Mouse (Mus musculus) megakaryocyte, adult 5-6 weeks (primary cell): ENCODE measurements around the gene Ocel1. TPM values are rescaled to one million over a fixed set of nuclear protein-coding genes. Genes with fewer than 3 reads are reported as not detected.
"Not testable (repeated sequence)": the region's sequence is repeated elsewhere in the genome, so short reads cannot be mapped to it uniquely, and the experiment has no call there.

Experiments
- ATAC-seq: 2 replicates; pipeline ENCODE4 v1.8.0; 2016; ENCODE audit warnings: mild to moderate bottlenecking, inconsistent platforms; ENCODE audit not compliant: poor library complexity, severe bottlenecking
- total RNA-seq, 2 experiments: library from RNA; stranded (forward) in 1 of 2; stranded (reverse) in 1 of 2; fragments of 153-499, 151-499 nt in 1 of 2; fragments of 221-1000, 200-1000 nt in 1 of 2; gene quantifications; 2 replicates each; pipeline versions ENCODE4 v1.2.3 to v1.2.4; 2015 to 2017

Ocel1 gene
- total RNA-seq (2015): 8.7 and 8.9 TPM in 2 replicates
- total RNA-seq (2017): 16.2 and 18.5 TPM in 2 replicates

DNA sequence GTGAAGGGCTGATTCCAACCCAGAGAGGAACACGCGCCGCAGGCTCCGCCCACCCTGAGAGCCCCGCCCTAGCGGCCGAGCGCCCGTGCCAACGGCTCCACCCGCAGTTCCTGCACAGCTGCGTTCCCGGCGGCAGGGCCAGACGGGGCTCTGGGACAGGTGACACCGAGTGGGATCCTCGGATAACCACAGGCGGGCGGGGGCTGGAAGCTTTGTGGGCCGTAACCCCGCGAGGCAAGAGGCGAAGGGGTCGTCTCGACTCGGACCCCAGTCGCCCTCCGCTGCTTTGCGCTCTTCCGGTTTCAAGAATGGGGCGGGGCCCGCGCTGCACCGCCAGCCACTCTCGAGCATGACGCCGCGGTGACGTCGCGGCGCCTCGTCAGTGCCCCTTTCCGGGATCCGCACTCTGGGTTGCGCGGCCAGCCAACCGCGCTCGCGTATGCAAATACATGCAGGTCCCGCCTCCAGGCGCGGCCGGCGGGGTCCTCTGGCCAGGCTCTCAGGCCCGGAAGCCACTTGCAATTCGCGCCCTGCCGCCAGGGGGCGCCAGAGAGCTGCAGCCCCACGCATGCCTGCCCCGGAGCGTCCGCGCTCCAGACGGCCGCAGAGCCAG is at the start of gene Ocel1:
Ocel1 (plus strand) TSS at position 63 of the 613 bp plus-strand sequence.
- ATAC-seq: peak; percentile 74

DNA sequence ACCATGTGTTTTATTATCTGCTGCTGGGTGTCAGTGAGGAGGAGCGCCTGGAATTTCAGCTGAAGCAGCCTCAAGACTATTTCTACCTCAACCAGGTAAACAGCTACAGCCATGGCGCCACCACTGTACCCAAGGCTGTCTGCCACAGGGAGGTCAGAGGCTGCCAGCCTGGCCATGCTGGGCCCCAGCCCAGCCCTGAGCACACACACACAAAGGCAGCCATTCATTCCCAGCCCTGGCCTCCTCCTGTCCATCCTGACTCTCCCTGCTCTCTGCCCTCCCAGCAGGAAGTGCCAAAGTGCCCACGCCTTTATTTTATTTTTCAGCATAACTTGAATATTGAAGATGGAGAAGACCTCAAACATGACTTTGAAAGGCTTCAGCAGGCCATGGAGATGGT is 48.2 kb upstream of the Ocel1 start:
- no peak for ATAC-seq

DNA sequence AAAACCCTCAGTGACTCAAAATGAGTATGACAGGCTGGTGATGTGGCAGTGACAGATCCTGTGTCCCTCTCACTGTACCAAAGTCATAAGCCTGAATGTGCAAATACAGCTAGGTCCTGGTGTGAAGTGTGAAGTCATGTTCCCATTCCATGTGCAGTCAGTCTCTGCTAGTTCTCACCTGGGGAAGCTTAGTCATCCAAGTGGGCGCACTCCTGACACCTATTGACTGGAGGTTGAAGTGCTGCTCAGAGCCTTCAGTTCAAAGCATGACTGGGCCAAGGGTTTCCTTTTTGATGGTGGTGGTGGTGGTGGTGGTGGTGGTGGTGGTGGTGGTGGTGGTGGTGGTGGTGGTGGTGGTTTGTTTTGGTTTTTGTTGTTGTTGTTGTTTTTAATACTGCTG is 46.2 kb upstream of the Ocel1 start:
- ATAC-seq: peak; percentile 87

DNA sequence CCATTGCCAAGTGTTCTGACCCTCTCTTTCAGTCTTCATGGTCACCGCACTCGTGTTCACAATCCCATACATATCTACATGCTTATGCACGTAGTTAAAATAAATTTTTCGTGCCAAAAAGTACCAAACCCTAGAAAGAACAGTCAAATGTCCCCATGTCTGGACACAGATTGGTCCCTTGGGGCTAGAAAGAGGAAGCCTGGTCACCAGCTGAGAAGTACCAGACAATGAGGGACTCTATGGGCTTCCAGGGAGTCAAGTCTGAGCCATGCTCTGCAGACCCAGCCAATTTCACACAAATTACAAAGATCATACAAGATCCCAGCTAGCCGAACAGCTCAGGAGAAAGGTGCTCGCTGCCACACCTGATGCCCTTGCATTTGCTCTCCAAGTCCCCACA is 33.3 kb upstream of the Ocel1 start:
- not testable (repeated sequence) for ATAC-seq

DNA sequence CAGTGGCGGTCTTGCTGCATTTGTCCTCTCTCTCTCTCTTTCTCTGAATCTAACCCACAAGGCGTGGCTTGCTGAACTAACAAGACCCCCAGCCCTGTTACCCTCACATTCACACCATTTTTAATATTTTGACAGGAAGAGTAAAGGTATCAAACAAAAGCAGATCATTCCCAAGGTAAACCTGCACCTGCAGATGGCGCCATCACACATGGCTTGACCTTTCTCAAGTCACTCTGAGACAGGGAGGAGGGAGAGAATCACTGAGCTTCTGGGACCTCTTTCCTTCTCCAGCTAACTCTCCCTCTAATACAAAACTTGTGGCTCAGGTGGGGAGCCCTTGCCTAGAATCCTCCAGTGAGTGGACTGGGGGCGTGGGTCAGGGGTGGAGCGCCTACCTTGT is 30.5 kb upstream of the Ocel1 start:
- no peak for ATAC-seq

DNA sequence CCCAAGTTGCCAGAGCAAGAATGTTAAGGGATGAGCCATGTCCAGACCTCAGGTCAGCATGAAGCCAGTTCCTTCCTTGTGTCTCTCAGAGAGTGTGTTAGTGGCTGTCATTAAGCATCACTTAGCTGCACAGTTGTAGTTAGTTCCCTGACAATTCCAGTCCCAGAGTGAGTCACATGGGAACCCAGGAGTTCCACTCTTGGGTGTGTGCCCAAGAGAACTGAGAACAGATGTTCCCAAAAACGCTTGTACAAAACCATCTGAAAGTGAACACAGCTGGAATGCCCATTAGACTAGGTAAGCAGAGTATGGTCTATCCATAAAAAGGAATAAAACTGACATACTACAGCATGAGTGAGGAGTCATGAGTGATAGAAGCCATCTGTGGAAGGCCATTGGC is 24.5 kb upstream of the Ocel1 start:
- no peak for ATAC-seq

DNA sequence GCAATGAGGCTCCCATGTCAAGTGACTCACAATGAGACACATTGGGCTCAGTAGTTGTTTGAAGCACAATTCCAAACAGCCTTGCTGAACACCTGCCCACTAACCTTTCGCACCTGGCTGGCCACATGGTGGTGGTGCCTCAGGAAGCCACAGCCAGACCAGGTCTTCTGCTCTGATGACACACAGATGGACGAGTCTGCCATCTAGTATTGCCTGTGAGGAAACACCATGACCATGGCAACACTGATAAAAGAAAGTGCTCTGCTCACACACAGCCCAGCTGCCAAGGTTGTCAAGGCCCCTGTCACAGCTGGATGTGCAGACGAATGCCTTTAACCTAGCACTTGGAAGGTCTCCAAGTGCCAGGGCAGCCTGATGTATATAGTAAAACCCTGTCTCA is 20.0 kb upstream of the Ocel1 start:
- ATAC-seq: no peak

DNA sequence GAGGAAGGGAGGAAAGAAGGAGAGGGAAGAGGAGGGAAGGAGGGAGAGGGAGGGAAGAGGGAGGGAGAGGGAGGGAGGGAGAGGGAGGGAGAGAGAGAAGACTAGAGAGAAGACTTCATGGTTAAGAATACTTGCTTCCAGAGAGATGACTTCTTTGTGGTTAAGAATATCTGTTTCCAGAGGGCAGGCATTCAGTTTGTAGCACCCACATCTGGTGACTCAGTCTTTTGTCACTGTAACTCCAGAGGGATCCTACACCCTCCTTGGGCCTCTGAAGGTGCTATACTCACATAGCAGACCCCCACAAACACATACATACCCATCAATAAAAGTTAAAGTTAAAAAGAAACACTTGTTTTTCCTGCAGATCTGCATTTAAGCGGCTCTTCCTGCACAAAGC is 19.6 kb upstream of the Ocel1 start:
- no peak for ATAC-seq

DNA sequence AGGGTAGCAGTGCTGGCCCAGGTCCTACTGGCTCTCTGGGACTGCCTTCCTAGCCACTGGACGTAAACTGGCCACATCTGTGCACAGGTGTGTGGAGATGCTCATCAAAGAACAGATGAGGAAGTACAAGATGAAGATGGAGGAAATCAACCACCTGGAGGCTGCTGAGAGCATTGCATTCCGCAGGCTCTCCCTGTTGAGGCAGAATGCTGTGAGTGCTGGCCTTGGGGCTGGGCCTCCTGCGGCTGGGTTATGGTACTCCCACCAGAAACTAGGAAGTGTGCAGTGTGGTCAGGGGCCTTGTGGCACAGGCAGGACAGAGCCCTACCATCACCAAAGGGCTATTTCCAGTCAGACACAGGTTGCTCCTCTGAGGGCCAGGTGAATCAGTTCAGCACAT is 13.1 kb upstream of the Ocel1 start:
- ATAC-seq: peak; percentile 27; the same call in 1 of the 2 replicates

DNA sequence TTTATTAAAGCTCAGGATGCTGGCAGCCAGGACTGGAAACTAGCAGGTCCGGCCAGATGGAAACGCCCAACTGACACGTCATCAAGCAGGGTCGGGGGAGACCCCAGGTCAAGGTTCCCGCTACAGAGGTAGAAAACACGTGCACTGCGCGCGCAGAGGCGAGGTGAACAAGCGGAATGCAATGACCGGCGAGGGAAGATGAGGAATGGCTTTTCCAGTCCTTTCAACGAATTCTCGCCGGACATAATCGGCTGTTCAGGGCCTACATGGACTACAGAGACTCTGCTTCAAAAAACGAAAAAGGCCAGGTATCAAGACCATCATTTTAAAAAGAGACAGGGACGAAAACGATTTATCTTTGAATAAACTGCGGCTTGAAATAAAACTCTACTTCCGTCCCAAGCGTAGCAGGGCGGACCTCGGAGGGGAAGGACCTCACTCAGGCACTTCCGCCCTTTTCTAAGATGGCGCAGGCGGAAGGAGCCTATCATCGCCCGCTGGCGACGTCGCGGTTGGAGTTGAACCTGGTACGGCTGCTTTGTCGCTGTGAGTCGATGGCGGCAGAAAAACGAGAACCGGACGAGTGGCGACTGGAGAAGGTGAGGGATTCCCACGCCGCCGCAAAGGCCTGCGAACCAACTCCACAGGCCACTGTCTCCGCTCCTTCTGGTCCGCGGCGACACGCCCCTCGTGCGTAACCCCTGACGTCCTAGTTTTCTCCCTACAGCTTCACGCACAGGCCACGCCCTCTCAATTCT is 4.1 kb upstream of the Ocel1 start, which contains the start of gene Use1:
Use1 (plus strand) TSS at position 78 of the 758 bp plus-strand sequence.
- peak; percentile 71 for ATAC-seq

DNA sequence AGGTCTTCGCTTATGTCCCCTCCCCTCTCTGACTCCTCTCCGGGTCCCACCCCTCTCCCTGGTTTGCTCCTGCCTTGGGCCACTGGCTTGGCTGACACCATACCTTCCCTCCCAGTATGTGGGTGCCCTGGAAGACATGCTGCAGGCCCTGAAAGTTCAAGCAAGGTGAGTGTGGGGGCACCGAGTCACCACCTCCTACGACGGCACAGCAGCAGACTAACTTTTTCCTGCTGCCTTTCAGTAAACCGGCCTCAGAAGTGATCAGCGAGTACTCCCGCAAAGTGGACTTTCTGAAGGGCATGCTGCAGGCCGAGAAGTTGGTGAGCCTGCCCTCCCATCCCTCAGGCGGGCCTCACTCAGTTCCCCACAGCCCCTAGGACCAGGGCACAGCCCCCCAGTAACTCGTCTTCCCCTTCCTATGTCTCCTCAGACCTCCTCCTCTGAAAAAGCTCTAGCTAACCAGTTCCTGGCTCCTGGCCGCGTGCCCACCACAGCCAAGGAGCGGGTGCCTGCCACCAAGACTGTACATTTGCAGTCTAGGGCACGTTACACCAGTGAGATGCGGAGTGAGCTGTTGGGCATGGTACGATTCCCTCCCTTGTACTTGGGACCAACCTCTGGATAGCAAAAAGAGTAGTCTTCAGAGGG is 3.4 kb upstream of the Ocel1 start:
- ATAC-seq: no peak

DNA sequence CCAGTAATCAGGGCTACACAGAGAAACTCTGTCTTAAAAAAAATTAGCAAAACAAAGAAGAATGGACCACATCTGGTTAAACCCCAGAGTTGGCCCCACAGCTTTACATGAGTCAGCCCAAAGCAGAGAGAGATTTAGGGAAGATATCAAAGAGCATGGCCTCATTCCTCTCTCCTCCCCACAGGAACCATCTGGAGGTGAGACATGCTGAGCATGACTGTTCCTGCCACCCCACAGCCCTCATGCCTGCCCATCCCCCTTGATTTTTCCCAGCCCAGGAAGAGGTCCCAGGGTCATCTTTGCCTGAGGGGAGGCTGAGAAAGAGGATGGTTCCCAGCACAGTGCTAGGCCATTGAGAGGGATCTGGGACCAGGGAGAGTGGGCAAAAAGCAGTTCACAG is 2.7 kb upstream of the Ocel1 start:
- no peak for ATAC-seq

DNA sequence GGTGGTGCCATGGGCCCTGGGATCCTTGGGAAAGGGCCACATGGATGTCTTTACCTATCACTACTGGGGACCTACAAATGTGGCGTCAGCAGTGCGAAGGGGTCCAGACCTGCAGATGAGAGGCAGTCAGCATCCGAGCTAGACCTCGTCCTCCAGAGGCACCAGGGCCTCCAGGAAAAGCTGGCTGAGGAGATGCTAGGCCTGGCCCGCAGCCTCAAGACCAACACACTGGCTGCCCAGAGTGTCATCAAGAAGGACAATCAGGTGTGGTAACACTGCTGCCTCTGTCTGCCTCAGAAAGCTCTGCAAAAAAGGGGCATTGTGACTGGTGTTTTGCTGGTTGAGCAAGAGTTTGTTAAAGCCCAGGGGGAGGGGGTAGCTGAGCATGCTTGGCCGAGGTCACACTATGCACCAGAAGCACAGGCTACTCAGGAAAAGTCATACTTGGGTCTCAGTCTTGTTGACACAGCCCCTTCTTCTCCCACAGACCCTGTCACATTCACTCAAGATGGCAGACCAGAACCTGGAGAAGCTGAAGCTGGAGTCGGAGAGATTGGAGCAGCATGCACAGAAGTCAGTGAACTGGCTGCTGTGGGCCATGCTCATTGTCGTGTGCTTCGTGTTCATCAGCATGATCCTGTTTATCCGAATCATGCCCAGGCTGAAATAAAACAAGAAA is 1.9 kb upstream of the Ocel1 start:
- ATAC-seq: no peak

DNA sequence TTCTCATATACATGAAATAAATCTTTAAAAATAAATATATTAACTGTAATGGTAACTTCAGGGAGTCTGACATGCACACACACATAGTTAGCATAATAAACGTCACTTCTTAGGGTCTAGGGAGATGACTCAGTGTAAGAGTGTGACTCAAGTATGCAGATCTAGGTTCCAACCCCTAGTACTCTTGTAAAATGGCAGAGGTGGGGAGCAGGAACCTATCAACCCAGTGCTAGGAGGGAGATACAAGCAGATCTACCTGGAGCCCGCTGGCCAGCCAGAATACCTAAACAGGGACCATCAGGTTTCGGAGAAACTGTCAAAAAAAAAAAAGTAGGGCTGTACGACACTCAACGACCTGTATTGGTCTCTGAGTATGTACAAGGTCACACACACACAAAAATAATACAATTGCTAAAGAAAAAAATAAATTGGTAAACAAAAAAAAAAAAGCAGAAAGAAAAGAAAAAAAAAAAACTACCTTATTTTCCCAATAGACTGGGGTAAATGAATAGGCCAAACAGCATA is 325 bp upstream of the Ocel1 start:
- ATAC-seq: no peak

DNA sequence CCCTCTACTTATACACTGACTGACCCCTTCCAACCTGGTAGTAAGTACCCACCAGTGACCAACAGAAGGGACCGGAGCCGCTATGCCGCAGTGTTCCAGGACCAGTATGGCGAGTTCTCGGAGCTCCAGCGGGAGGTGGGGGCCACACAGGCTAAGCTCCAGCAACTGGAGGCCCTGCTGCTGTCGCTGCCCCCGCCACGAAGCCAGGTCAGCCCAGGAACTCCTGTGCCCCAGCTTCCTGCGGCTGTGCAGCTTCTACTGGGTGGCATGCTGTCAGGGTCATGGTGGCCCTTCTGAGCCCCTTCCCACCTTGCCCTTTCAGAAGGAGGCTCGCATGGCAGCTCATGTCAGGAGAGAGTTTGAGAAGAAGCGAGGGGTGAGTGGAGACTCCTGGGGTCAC is 1.3 kb downstream of the Ocel1 start:
- no peak for ATAC-seq

DNA sequence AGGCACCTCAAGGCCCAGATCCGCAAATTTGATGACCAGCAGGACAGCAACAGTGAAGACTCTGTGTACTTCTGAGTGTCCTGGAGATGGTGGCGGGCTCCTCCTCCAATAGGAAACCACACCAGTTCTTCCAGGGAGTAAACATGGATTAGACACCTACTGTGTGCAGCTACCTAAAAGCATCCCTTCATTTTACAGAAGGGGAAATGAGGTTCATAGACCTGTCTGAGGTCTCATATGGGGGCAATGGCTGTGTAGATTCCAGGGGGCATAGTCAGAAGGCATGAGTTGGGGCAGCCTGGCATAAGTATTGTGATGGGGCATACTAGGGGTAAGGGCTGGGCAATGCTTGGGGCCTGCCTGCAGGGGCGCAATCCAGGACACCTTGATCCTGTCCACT is 1.9 kb downstream of the Ocel1 start:
- no peak for ATAC-seq

DNA sequence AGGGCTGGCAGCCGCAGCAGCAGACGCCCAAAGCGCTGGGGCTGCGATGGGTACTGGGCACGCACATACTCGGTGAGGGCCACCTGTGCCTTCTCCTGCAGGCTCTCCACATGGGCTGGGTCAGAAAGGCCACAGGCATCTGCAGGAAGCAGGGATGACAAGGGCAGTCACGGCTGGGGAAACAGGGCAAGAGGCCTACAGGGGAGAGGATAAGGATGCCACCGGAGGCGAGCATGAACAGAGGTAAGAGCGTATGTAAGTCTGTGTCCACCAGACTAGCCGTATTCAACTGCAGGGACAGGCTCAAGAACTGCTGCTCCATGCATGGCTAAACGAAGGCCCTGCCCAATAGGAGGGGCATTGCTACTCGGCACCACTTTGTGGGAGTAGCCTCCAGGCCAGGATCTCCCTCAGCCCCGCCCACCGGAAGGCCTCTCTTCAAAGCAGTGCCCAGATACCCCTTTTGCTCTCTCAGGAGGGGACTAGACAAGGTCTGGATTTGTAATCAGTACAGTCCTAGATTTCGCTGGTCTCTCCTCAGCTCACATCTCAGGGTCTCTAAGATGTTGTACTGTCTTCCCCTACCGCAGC is 3.6 kb downstream of the Ocel1 start:
- no peak for ATAC-seq

DNA sequence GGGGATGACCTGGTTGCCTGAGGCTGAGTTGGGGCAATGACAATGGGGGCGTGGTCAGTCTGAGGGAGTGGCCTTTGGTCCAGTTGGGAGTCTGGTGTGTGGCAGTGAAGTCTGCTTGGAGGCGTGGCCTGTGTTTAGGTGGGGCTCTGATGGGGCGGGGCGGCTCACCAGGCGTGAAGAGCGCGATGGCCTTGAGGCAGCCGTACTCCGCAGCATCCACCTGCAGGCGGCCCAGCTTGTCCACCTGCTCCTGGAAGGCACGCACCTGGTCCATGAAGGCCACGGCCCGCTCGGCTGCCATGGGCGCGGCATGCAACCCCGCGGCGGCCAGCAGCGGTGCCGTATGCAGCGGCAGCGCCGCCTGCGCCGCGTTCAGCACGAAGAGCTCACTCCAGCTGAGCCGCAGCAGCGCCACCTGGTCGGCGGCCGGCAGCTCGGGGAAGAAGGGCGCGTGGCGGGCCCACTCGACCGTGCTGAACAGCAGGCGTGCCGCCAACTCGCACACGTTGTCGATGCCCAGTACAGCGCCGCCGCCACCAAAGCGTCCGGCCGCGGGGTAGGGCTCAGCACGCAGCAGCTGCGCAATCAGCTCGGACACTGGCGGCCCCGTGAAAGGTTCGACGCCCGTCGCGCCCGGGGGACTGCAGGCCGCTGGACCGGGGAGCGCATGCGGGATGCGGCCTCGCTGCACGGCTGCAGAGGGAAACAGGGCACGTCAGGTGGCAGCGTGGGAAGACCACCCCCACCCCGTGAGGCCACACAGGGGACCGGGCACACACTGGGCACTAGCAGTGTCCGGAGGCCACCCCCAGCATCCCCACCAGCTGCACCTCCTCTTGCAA is 4.7 kb downstream of the Ocel1 start:
- ATAC-seq: peak; percentile 50

DNA sequence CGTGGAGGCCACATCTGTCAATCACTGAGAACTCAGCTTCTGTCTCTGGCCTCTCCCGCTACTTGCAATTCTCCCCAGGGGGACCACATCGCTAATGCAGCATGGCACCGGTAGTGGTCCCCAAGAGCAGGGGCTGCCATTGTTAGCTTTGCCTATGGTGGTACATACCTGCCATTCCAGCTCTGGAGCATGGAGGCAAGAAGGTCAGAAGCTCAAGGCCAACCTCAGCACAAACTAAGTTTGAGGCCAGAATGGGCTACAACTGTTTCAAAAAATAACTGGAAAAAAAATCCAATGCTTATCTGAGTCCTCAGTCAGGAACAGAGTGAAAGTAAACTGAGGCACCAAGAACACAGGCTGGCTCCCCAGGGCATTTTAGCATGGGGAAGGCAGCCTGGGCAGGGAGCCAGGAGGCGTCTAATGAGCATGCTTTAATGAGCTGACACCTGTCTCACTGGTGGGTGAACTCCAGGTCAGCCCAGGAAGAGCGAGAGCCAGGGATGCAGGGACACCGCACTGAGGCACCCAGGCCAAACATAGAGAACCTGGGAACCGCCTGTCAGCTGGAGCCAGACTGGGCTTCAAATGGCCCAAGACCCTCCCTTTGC is 5.4 kb downstream of the Ocel1 start:
- no peak for ATAC-seq

DNA sequence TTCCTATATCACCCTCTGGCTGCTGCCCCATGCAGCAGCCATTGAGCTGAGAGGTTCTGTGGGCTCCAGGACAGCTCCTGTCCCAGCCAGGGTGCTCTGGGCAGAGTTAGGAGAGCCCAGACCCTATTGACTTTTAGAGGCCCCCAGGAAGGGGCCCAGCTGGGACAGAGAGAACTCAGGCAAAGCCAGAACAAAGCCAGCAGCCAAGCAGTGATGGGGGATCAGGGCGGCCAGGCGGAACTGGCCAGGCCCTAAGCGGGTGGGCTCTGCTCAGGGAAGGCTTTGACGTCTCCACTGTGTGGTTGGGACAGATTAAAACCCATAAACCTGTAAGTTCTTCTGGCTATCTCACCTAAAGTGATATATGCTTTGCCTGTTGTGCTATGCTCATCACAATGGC is 7.9 kb downstream of the Ocel1 start:
- ATAC-seq: no peak
